Mouse (Mus musculus) myocyte (in vitro differentiated cells): ENCODE results near the gene Cdcp2. TPM values are rescaled to one million over a fixed set of nuclear protein-coding genes. Genes with fewer than 3 reads are reported as not detected.
A peak's percentile ranks its signal among the peaks of the same experiment; 100 is the strongest.

Experiments
- H3K27me3 ChIP-seq: one replicate; pipeline ENCODE4 v1.6.1; 2011; ENCODE audit not compliant: control insufficient read depth, insufficient read depth, insufficient read length
- H3K36me3 ChIP-seq: one replicate; pipeline ENCODE4 v1.6.1; 2011; ENCODE audit not compliant: control insufficient read depth, insufficient read depth
- H3K4me2 ChIP-seq: one replicate; pipeline ENCODE4 v1.6.1; 2011; ENCODE audit warnings: low read depth, control low read depth
- H3K4me3 ChIP-seq: one replicate; pipeline ENCODE4 v1.5.1; 2011; ENCODE audit warnings: mild to moderate bottlenecking, control low read depth, moderate library complexity
- H3K79me2 ChIP-seq: one replicate; pipeline ENCODE4 v1.6.1; 2011; ENCODE audit not compliant: control insufficient read depth, insufficient read depth
- H3ac ChIP-seq: one replicate; pipeline ENCODE4 v1.6.1; 2011; ENCODE audit not compliant: control insufficient read depth, insufficient read length
- CEBPB ChIP-seq: IDR thresholded peaks from 2 replicates; pipeline ENCODE4 v1.6.1; 2011; ENCODE audit warnings: mild to moderate bottlenecking, moderate library complexity; ENCODE audit not compliant: poor library complexity, insufficient read depth, severe bottlenecking
- E2F4 ChIP-seq: IDR thresholded peaks from one replicate; pipeline ENCODE4 v1.6.1; 2011; ENCODE audit warnings: mild to moderate bottlenecking, control low read depth, moderate library complexity; ENCODE audit not compliant: insufficient read depth
- MAX ChIP-seq: IDR thresholded peaks from one replicate; pipeline ENCODE4 v1.6.1; 2011; ENCODE audit warnings: low read depth, mild to moderate bottlenecking, control low read depth
- MYOD1 ChIP-seq, 3 experiments: IDR thresholded peaks; one replicate each; pipeline ENCODE4 v1.6.1; 2011; ENCODE audit warnings: control low read depth in 2 of 3, low read depth in 2 of 3, mild to moderate bottlenecking in 2 of 3, moderate library complexity in 1 of 3; ENCODE audit not compliant: insufficient read length in 2 of 3, control insufficient read depth in 1 of 3
- MYOG ChIP-seq, 3 experiments: IDR thresholded peaks; one replicate each; pipeline ENCODE4 v1.6.1; 2011; ENCODE audit warnings: control low read depth in 2 of 3, low read depth in 2 of 3, mild to moderate bottlenecking in 2 of 3; ENCODE audit not compliant: insufficient read length in 2 of 3, control insufficient read depth in 1 of 3, insufficient read depth in 1 of 3
- POLR2A ChIP-seq: IDR thresholded peaks from one replicate; pipeline ENCODE4 v1.6.1; 2011; ENCODE audit warnings: low read depth, mild to moderate bottlenecking, control low read depth, moderate library complexity; ENCODE audit not compliant: insufficient read length
- POLR2AphosphoS2 ChIP-seq: IDR thresholded peaks from one replicate; pipeline ENCODE4 v1.6.1; 2011; ENCODE audit warnings: low read depth, control low read depth; ENCODE audit not compliant: insufficient read length
- REST ChIP-seq: IDR thresholded peaks from one replicate; pipeline ENCODE4 v1.6.1; 2011; ENCODE audit warnings: mild to moderate bottlenecking, control low read depth, moderate library complexity; ENCODE audit not compliant: insufficient read depth, insufficient read length
- SRF ChIP-seq: IDR thresholded peaks from one replicate; pipeline ENCODE4 v1.6.1; 2011; ENCODE audit warnings: low read depth; ENCODE audit not compliant: control insufficient read depth, insufficient read length
- TCF12 ChIP-seq: IDR thresholded peaks from one replicate; pipeline ENCODE4 v1.6.1; 2011; ENCODE audit warnings: mild to moderate bottlenecking, control low read depth; ENCODE audit not compliant: poor library complexity, insufficient read depth, severe bottlenecking
- TCF3 ChIP-seq: IDR thresholded peaks from one replicate; pipeline ENCODE4 v1.6.1; 2011; ENCODE audit warnings: low read depth, control low read depth; ENCODE audit not compliant: insufficient read length
- USF1 ChIP-seq: IDR thresholded peaks from one replicate; pipeline ENCODE4 v1.6.1; 2011; ENCODE audit warnings: low read depth, mild to moderate bottlenecking, control low read depth, moderate library complexity
- polyA plus RNA-seq: library from polyadenylated mRNA; unstranded; fragments of >200 nt; fragmentation: generic; extraction: Trizol; gene quantifications from one replicate; pipeline ENCODE4 v1.2.1, GENCODE M21; 2012; ENCODE audit warnings: missing spikeins

The Cdcp2 gene
- polyA plus RNA-seq, 1 experiment = not detected

- no peak for TF ChIP-seq REST
- TF ChIP-seq E2F4 = no peak
- no peak for TF ChIP-seq CEBPB
- TF ChIP-seq TCF12 = no peak
- no peak for TF ChIP-seq MYOG (IDR thresholded peaks at IDR 0.05; ENCODE audit: control insufficient read depth in 1 of 3, insufficient read depth in 1 of 3, insufficient read length in 2 of 3, low read depth in 2 of 3)
- no peak for TF ChIP-seq USF1
- TF ChIP-seq TCF3 = no peak
- no peak for TF ChIP-seq MYOD1 (IDR thresholded peaks at IDR 0.05; ENCODE audit: control insufficient read depth in 1 of 3, insufficient read length in 2 of 3, low read depth in 2 of 3)
- no peak for TF ChIP-seq POLR2A
- no peak for TF ChIP-seq SRF
- TF ChIP-seq MAX = no peak
- TF ChIP-seq POLR2AphosphoS2 = no peak
- H3K4me3 ChIP-seq = no peak overlapping the region
- H3K27me3 ChIP-seq = no peaks in the 10 kb centered on the region
- H3K79me2 ChIP-seq = no peaks in the 10 kb centered on the region
- no peak overlapping the region for H3ac ChIP-seq
- H3K36me3 ChIP-seq = no peaks in the 10 kb centered on the region
- no peak overlapping the region for H3K4me2 ChIP-seq
Measured at GRCm38 (mm10) chr4:107139836-107140631, 43.3 kb downstream of the Cdcp2 start.

DNA sequence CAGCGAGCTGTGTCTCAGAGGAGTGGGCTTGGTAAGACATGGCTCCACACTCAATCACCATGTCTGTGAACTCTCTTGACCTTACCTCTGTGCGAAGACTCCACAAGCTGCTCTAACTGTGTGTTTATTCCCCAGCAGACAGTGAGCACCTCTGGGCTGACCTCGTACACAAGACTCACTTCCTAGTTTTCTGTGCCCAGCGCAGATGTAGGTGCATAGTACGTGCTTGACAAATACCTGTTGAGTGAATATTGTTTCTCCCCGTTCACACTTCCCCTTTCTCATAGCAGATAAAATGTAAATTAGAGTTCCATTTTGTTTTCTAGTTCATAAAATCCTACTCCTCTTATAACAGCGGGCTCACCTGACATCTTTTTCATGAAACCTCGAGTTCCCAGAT is 46.8 kb downstream of the Cdcp2 start:
- no peak overlapping the region for H3K4me2 ChIP-seq
- H3K36me3 ChIP-seq = peaks cover 6% of the 10 kb centered on the region
- no peaks in the 10 kb centered on the region for H3K27me3 ChIP-seq
- TF ChIP-seq USF1 (no peak), POLR2A (no peak), REST (no peak), MYOD1 (IDR thresholded peaks at IDR 0.05; ENCODE audit: control insufficient read depth in 1 of 3, insufficient read length in 2 of 3, low read depth in 2 of 3) (no peak), POLR2AphosphoS2 (no peak), TCF3 (no peak), MYOG (IDR thresholded peaks at IDR 0.05; ENCODE audit: control insufficient read depth in 1 of 3, insufficient read depth in 1 of 3, insufficient read length in 2 of 3, low read depth in 2 of 3) (no peak), SRF (no peak), E2F4 (no peak), MAX (no peak), TCF12 (no peak), CEBPB (no peak)
- no peaks in the 10 kb centered on the region for H3K79me2 ChIP-seq
- H3ac ChIP-seq = no peak overlapping the region
- no peak overlapping the region for H3K4me3 ChIP-seq

- H3K79me2 ChIP-seq = no peaks in the 10 kb centered on the region
- H3K4me3 ChIP-seq = no peak overlapping the region
- H3K36me3 ChIP-seq = peaks cover 12% of the 10 kb centered on the region
- H3ac ChIP-seq = no peak overlapping the region
- H3K4me2 ChIP-seq = no peak overlapping the region
- H3K27me3 ChIP-seq = no peaks in the 10 kb centered on the region
- TF ChIP-seq MYOD1 (IDR thresholded peaks at IDR 0.05; ENCODE audit: control insufficient read depth in 1 of 3, insufficient read length in 2 of 3, low read depth in 2 of 3) = peak in 1 of 3 experiments; percentile 25
- TF ChIP-seq POLR2AphosphoS2 = no peak
Measured at GRCm38 (mm10) chr4:107150991-107151390, 54.3 kb downstream of the Cdcp2 start.

- TF ChIP-seq USF1 = no peak
- TF ChIP-seq POLR2A = no peak
- TF ChIP-seq CEBPB = no peak
- no peak for TF ChIP-seq TCF12
- TF ChIP-seq POLR2AphosphoS2 = no peak
- no peak for TF ChIP-seq MYOD1 (IDR thresholded peaks at IDR 0.05; ENCODE audit: control insufficient read depth in 1 of 3, insufficient read length in 2 of 3, low read depth in 2 of 3)
- TF ChIP-seq MAX = no peak
- no peak for TF ChIP-seq E2F4
- no peak for TF ChIP-seq MYOG (IDR thresholded peaks at IDR 0.05; ENCODE audit: control insufficient read depth in 1 of 3, insufficient read depth in 1 of 3, insufficient read length in 2 of 3, low read depth in 2 of 3)
- TF ChIP-seq TCF3 = no peak
- TF ChIP-seq SRF = no peak
- TF ChIP-seq REST = no peak
- no peaks in the 10 kb centered on the region for H3K79me2 ChIP-seq
Measured at GRCm38 (mm10) chr4:107152571-107152970, 55.9 kb downstream of the Cdcp2 start.

More at GRCm38 (mm10) chr4:107152571-107152970, 55.9 kb downstream of the Cdcp2 start:
- Histone ChIP-seq H3K27me3 (no peaks in the 10 kb centered on the region), H3K36me3 (peaks cover 10% of the 10 kb centered on the region), H3ac (no peak overlapping the region), H3K4me3 (no peak overlapping the region), H3K4me2 (no peak overlapping the region)
